Mouse (Mus musculus): ENCODE measurements around the gene Hist3h2a. TPM values are rescaled to one million over a fixed set of nuclear protein-coding genes. Genes with fewer than 3 reads are reported as not detected.

Gene Hist3h2a
- polyA plus RNA-seq, 1 experiment from 2014 or later = 33.9 TPM

DNA sequence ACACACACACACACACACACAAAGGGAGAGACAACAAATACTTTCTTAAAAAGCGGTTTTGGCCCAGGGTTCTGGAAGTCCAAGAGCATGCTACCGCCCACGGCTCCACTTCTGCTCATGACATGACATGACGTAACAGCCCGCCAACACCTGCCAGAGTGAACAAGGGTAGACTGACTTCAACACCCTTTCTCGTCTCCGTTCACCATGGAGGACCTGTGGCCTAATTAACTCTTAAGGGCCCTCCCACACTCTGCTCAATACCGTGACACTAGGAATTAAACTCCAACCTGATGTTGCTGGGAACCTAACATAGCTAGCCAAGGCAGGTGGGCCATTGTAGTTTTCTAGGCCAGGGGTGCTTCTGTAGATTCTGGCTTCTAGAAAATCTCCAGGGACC is 14.5 kb downstream of the Hist3h2a start:
- no peak for ATAC-seq (ENCODE audit: insufficient number of reproducible peaks, insufficient read depth, low FRiP score, low read depth)
- WGBS = 77% methylated on average over 8 of the region's 8 CpGs
- no peaks in the 10 kb centered on the region; the same call in 1 of the 2 replicates for H3K36me3 ChIP-seq (ENCODE audit: control insufficient read depth, insufficient read depth, low read length)

GRCm38 (mm10) chr11:58969659-58970058 is 15.2 kb downstream of the Hist3h2a start:
- ATAC-seq (ENCODE audit: insufficient number of reproducible peaks, insufficient read depth, low FRiP score, low read depth) = no peak
- H3K4me3 ChIP-seq (ENCODE audit: low read depth, low read length) = no peak overlapping the region
- H3K9me3 ChIP-seq (ENCODE audit: control insufficient read depth, low read depth, low read length) = no peaks in the 10 kb centered on the region
- H3K27me3 ChIP-seq (ENCODE audit: control insufficient read depth, insufficient read depth, low read length) = no peaks in the 10 kb centered on the region
- no peaks in the 10 kb centered on the region for H3K4me1 ChIP-seq (ENCODE audit: control insufficient read depth, insufficient read depth, low read length)
- no peak overlapping the region for H3K27ac ChIP-seq (ENCODE audit: low read length)
- no peak overlapping the region for H3K4me2 ChIP-seq (replicated peaks; ENCODE audit: low read depth, low read length)
- 58% methylated on average over 6 of the region's 6 CpGs for WGBS
- no peak overlapping the region for H3K9ac ChIP-seq (replicated peaks; ENCODE audit: low read depth, low read length)
- no peaks in the 10 kb centered on the region; the same call in 1 of the 2 replicates for H3K36me3 ChIP-seq (ENCODE audit: control insufficient read depth, insufficient read depth, low read length)

More for the DNA sequence above, 14.5 kb downstream of the Hist3h2a start:
- Histone ChIP-seq H3K27ac (ENCODE audit: low read length) (no peak overlapping the region), H3K9ac (replicated peaks; ENCODE audit: low read depth, low read length) (no peak overlapping the region), H3K4me2 (replicated peaks; ENCODE audit: low read depth, low read length) (no peak overlapping the region), H3K9me3 (ENCODE audit: control insufficient read depth, low read depth, low read length) (no peaks in the 10 kb centered on the region), H3K4me3 (ENCODE audit: low read depth, low read length) (no peak overlapping the region), H3K4me1 (ENCODE audit: control insufficient read depth, insufficient read depth, low read length) (no peaks in the 10 kb centered on the region), H3K27me3 (ENCODE audit: control insufficient read depth, insufficient read depth, low read length) (no peaks in the 10 kb centered on the region)

- Histone ChIP-seq H3K9me3 (ENCODE audit: control insufficient read depth, low read depth, low read length) (no peaks in the 10 kb centered on the region), H3K27me3 (ENCODE audit: control insufficient read depth, insufficient read depth, low read length) (no peaks in the 10 kb centered on the region), H3K4me3 (ENCODE audit: low read depth, low read length) (no peak overlapping the region), H3K36me3 (ENCODE audit: control insufficient read depth, insufficient read depth, low read length) (no peaks in the 10 kb centered on the region; the same call in 1 of the 2 replicates), H3K4me2 (replicated peaks; ENCODE audit: low read depth, low read length) (no peak overlapping the region), H3K27ac (ENCODE audit: low read length) (no peak overlapping the region), H3K4me1 (ENCODE audit: control insufficient read depth, insufficient read depth, low read length) (no peaks in the 10 kb centered on the region), H3K9ac (replicated peaks; ENCODE audit: low read depth, low read length) (no peak overlapping the region)
- 88% methylated on average over 21 of the region's 21 CpGs for WGBS
- ATAC-seq (ENCODE audit: insufficient number of reproducible peaks, insufficient read depth, low FRiP score, low read depth) = no peak
Measured at GRCm38 (mm10) chr11:58970831-58971530, 16.5 kb downstream of the Hist3h2a start.

DNA sequence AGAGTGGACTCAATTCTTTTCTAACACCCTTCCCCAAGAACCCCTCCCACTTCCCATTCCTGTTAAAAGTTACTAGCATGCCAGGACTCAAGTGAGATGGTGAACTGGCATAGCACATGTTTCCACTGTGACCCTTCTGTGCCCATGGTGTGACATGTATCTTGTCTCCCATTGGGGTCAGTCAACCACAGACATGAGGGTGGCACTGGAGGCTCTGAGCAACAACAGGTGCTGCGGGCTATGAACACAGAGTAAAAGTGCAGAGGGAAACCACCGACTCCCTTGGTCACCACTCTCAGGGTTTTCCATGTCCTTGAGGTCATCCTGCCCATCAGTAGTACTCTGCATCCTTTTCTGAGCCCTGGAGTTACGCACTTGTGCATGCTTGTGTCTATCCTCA is 17.3 kb downstream of the Hist3h2a start:
- H3K4me2 ChIP-seq (replicated peaks; ENCODE audit: low read depth, low read length) = no peak overlapping the region
- no peaks in the 10 kb centered on the region for H3K27me3 ChIP-seq (ENCODE audit: control insufficient read depth, insufficient read depth, low read length)
- H3K9ac ChIP-seq (replicated peaks; ENCODE audit: low read depth, low read length) = no peak overlapping the region
- no peak overlapping the region for H3K27ac ChIP-seq (ENCODE audit: low read length)
- H3K9me3 ChIP-seq (ENCODE audit: control insufficient read depth, low read depth, low read length) = no peaks in the 10 kb centered on the region
- ATAC-seq (ENCODE audit: insufficient number of reproducible peaks, insufficient read depth, low FRiP score, low read depth) = no peak
- H3K4me3 ChIP-seq (ENCODE audit: low read depth, low read length) = no peak overlapping the region
- no peaks in the 10 kb centered on the region; the same call in 1 of the 2 replicates for H3K36me3 ChIP-seq (ENCODE audit: control insufficient read depth, insufficient read depth, low read length)
- no peaks in the 10 kb centered on the region for H3K4me1 ChIP-seq (ENCODE audit: control insufficient read depth, insufficient read depth, low read length)
- 96% methylated on average over 3 of the region's 3 CpGs for WGBS

DNA sequence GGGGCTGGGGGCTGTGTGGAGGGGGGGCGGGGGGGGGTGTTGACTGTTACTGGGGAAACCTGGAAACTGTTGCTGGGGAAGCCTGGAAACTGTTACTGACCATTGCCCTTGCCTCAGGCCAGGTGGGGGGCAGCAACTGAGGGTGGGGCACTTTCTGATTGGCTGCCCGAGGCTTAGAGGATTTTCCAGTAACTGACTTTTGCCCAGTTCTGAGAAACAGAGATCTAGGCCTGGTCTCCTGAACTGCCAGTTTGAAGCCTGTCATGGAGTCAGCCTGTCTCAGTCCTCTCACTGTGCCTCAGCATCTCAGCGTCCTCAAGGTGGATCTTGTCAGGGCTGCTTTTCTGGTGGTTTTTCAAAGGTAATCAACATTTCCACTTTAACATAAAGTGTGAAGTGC is 19.9 kb downstream of the Hist3h2a start:
- WGBS = 78% methylated on average over 3 of the region's 3 CpGs

GRCm38 (mm10) chr11:58977150-58977549 is 22.7 kb downstream of the Hist3h2a start:
- no peak for ATAC-seq (ENCODE audit: insufficient number of reproducible peaks, insufficient read depth, low FRiP score, low read depth)
- peak overlapping the region; percentile 96 for H3K4me3 ChIP-seq (ENCODE audit: low read depth, low read length)
- H3K27me3 ChIP-seq (ENCODE audit: control insufficient read depth, insufficient read depth, low read length) = no peaks in the 10 kb centered on the region
- H3K4me2 ChIP-seq (replicated peaks; ENCODE audit: low read depth, low read length) = peak overlapping the region; percentile 99
- peak overlapping the region; percentile 95 for H3K9ac ChIP-seq (replicated peaks; ENCODE audit: low read depth, low read length)
- peaks cover 17% of the 10 kb centered on the region for H3K4me1 ChIP-seq (ENCODE audit: control insufficient read depth, insufficient read depth, low read length)
- H3K27ac ChIP-seq (ENCODE audit: low read length) = peak overlapping the region; percentile 81; the same call in 1 of the 2 replicates
- no peaks in the 10 kb centered on the region for H3K9me3 ChIP-seq (ENCODE audit: control insufficient read depth, low read depth, low read length)
- peaks cover 3% of the 10 kb centered on the region; the same call in 1 of the 2 replicates for H3K36me3 ChIP-seq (ENCODE audit: control insufficient read depth, insufficient read depth, low read length)
- under 1% methylated on average over 29 of the region's 29 CpGs for WGBS

More for the DNA sequence above, 19.9 kb downstream of the Hist3h2a start:
- no peak overlapping the region for H3K4me2 ChIP-seq (replicated peaks; ENCODE audit: low read depth, low read length)
- H3K9ac ChIP-seq (replicated peaks; ENCODE audit: low read depth, low read length) = no peak overlapping the region
- no peak overlapping the region for H3K27ac ChIP-seq (ENCODE audit: low read length)
- H3K27me3 ChIP-seq (ENCODE audit: control insufficient read depth, insufficient read depth, low read length) = no peaks in the 10 kb centered on the region
- H3K4me1 ChIP-seq (ENCODE audit: control insufficient read depth, insufficient read depth, low read length) = peaks cover 8% of the 10 kb centered on the region
- H3K4me3 ChIP-seq (ENCODE audit: low read depth, low read length) = no peak overlapping the region
- no peaks in the 10 kb centered on the region for H3K9me3 ChIP-seq (ENCODE audit: control insufficient read depth, low read depth, low read length)
- H3K36me3 ChIP-seq (ENCODE audit: control insufficient read depth, insufficient read depth, low read length) = no peaks in the 10 kb centered on the region; the same call in 1 of the 2 replicates
- no peak for ATAC-seq (ENCODE audit: insufficient number of reproducible peaks, insufficient read depth, low FRiP score, low read depth)

DNA sequence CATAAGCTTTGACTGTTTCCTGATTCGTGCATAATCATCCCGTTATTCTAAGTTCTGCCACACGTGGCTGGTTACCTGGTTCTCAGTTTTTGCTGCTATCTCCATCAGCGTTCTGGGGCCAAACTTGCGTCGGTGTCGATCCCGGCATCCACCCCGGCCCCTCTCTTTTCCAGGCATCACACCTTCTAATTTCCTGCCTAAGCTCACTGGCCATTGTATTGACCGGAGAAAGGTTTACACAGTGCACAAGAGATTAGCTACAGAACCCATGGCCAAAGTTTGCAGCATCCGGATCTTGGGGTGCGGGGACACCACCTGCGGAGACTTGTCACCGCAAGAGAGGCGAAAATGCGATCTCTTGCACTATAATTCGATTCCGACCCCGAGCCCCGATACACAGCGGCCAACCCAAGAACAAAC is 23.1 kb downstream of the Hist3h2a start:
- peaks cover 7% of the 10 kb centered on the region; the same call in 1 of the 2 replicates for H3K36me3 ChIP-seq (ENCODE audit: control insufficient read depth, insufficient read depth, low read length)

GRCm38 (mm10) chr11:58978027-58978705 is 23.7 kb downstream of the Hist3h2a start, which contains the start of gene Trim11:
Gene Trim11 (plus strand): TSS chr11:58978093.
- ATAC-seq (ENCODE audit: insufficient number of reproducible peaks, insufficient read depth, low FRiP score, low read depth) = peak; percentile 43
- peak within 1 kb of the TSS; percentile 96 for H3K4me3 ChIP-seq (ENCODE audit: low read depth, low read length)
- peak within 1 kb of the TSS; percentile 95 for H3K9ac ChIP-seq (replicated peaks; ENCODE audit: low read depth, low read length)
- peaks cover 10% of the 10 kb centered on the region; the same call in 1 of the 2 replicates for H3K36me3 ChIP-seq (ENCODE audit: control insufficient read depth, insufficient read depth, low read length)
- H3K9me3 ChIP-seq (ENCODE audit: control insufficient read depth, low read depth, low read length) = no peaks in the 10 kb centered on the region
- H3K27ac ChIP-seq (ENCODE audit: low read length) = peak within 1 kb of the TSS; percentile 81
- no peaks in the 10 kb centered on the region for H3K27me3 ChIP-seq (ENCODE audit: control insufficient read depth, insufficient read depth, low read length)
- WGBS = under 1% methylated on average over 64 of the region's 64 CpGs
- peak within 1 kb of the TSS; percentile 99 for H3K4me2 ChIP-seq (replicated peaks; ENCODE audit: low read depth, low read length)
- peaks cover 17% of the 10 kb centered on the region for H3K4me1 ChIP-seq (ENCODE audit: control insufficient read depth, insufficient read depth, low read length)

More for the DNA sequence above, 23.1 kb downstream of the Hist3h2a start:
- Histone ChIP-seq H3K4me1 (ENCODE audit: control insufficient read depth, insufficient read depth, low read length) (peaks cover 17% of the 10 kb centered on the region), H3K9ac (replicated peaks; ENCODE audit: low read depth, low read length) (peak overlapping the region; percentile 95), H3K27ac (ENCODE audit: low read length) (peak overlapping the region; percentile 81), H3K27me3 (ENCODE audit: control insufficient read depth, insufficient read depth, low read length) (no peaks in the 10 kb centered on the region), H3K4me2 (replicated peaks; ENCODE audit: low read depth, low read length) (peak overlapping the region; percentile 99), H3K9me3 (ENCODE audit: control insufficient read depth, low read depth, low read length) (no peaks in the 10 kb centered on the region), H3K4me3 (ENCODE audit: low read depth, low read length) (peak overlapping the region; percentile 96)
- under 1% methylated on average over 21 of the region's 21 CpGs for WGBS
- ATAC-seq (ENCODE audit: insufficient number of reproducible peaks, insufficient read depth, low FRiP score, low read depth) = no peak
